Mouse (Mus musculus): ENCODE data around the gene Rad17. TPM values are rescaled to one million over a fixed set of nuclear protein-coding genes. Genes with fewer than 3 reads are reported as not detected.
A peak's percentile ranks its signal among the peaks of the same experiment; 100 is the strongest.

The Rad17 gene
- total and polyA plus RNA-seq, 2 experiments from 2014 or later, result 13.3 to 28.2 TPM

GRCm38 (mm10) chr13:100675936-100676635, 25.2 kb upstream of the Rad17 start:
- ATAC-seq, result no peak
- no peaks in the 10 kb centered on the region for H3K9me3 ChIP-seq (ENCODE audit: low read length)
- no peaks in the 10 kb centered on the region for H3K27me3 ChIP-seq (ENCODE audit: insufficient read depth, low read length)
- WGBS, result 90% methylated on average over 15 of the region's 15 CpGs
- H3K36me3 ChIP-seq (ENCODE audit: insufficient read depth), result no peaks in the 10 kb centered on the region
- H3K4me1 ChIP-seq (ENCODE audit: insufficient read depth), result no peaks in the 10 kb centered on the region
- DNase-seq, result no peak
- no peak overlapping the region for H3K9ac ChIP-seq
- no peak overlapping the region for H3K4me2 ChIP-seq (ENCODE audit: low read depth)
- H3K27ac ChIP-seq (ENCODE audit: low read depth, low read length), result no peak overlapping the region
- TF ChIP-seq CTCF (IDR thresholded peaks at IDR 0.05; ENCODE audit: low read depth), result no peak
- H3K4me3 ChIP-seq (ENCODE audit: low read depth, low read length), result no peak overlapping the region

DNA sequence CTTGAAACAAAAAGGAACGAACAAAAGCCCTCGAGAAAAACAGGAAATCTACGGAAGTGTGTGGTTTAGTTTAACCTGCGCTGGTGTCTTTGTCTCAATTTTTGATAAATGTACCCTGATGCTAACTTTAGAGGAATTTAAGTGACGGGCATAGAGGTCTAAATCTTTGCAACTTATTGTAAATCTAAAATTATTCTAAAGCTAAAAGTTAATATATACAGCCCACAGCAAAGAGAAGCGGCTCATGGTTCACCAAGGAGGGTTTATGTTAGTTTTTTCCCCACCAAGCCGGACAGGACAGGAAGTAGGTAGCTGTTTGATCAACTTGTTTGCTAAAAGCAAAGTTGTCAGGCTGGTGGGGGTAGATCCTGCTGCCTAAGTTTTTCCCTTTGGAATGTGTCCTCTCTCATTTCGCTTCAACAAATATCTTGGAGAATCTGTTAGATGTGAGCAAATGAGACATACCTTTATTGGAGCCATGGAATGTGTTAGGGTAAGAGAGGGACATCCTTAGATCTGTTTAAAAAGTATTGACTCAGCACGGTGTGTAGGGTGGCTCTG, 19.4 kb upstream of the Rad17 start:
- Histone ChIP-seq H3K27ac (ENCODE audit: low read depth, low read length) (no peak overlapping the region), H3K9me3 (ENCODE audit: low read length) (no peaks in the 10 kb centered on the region), H3K4me2 (ENCODE audit: low read depth) (peak overlapping the region; percentile 74), H3K4me1 (ENCODE audit: insufficient read depth) (peaks cover 3% of the 10 kb centered on the region; the same call in 1 of the 2 replicates), H3K9ac (0 out of 2 replicates have a peak overlapping the region, but pooled peaks have one; percentile 44), H3K27me3 (ENCODE audit: insufficient read depth, low read length) (peaks cover 4% of the 10 kb centered on the region; the same call in 1 of the 2 replicates), H3K4me3 (ENCODE audit: low read depth, low read length) (peak overlapping the region; percentile 45), H3K36me3 (ENCODE audit: insufficient read depth) (peaks cover 12% of the 10 kb centered on the region)
- no peak for TF ChIP-seq CTCF (IDR thresholded peaks at IDR 0.05; ENCODE audit: low read depth)
- ATAC-seq (no peak), DNase-seq (no peak)
- 65% methylated on average over 9 of the region's 9 CpGs for WGBS

GRCm38 (mm10) chr13:100669291-100670022, 18.6 kb upstream of the Rad17 start, which contains the start of gene Ccdc125:
Gene Ccdc125, plus strand, starts transcription at chr13:100669717.
- H3K27me3 ChIP-seq (ENCODE audit: insufficient read depth, low read length), result peaks cover 4% of the 10 kb centered on the region; the same call in 1 of the 2 replicates
- no peaks in the 10 kb centered on the region for H3K9me3 ChIP-seq (ENCODE audit: low read length)
- H3K9ac ChIP-seq, result peak within 1 kb of the TSS; percentile 44; the same call in 1 of the 2 replicates
- DNase-seq (peak; percentile 15), ATAC-seq (peak; percentile 53)
- peak within 1 kb of the TSS; percentile 74 for H3K4me2 ChIP-seq (ENCODE audit: low read depth)
- H3K4me3 ChIP-seq (ENCODE audit: low read depth, low read length), result peak within 1 kb of the TSS; percentile 45
- WGBS, result 2% methylated on average over 44 of the region's 44 CpGs
- peaks cover 3% of the 10 kb centered on the region; the same call in 1 of the 2 replicates for H3K4me1 ChIP-seq (ENCODE audit: insufficient read depth)
- no peak for TF ChIP-seq CTCF (IDR thresholded peaks at IDR 0.05; ENCODE audit: low read depth)
- H3K36me3 ChIP-seq (ENCODE audit: insufficient read depth), result peaks cover 12% of the 10 kb centered on the region
- H3K27ac ChIP-seq (ENCODE audit: low read depth, low read length), result no peak within 1 kb of the TSS

- DNase-seq (peak; percentile 80), ATAC-seq (peak; percentile 50)
- H3K27ac ChIP-seq (ENCODE audit: low read depth, low read length), result no peak overlapping the region
- no peak overlapping the region for H3K9ac ChIP-seq
- WGBS, result 48% methylated on average over 4 of the region's 4 CpGs
- no peak overlapping the region for H3K4me2 ChIP-seq (ENCODE audit: low read depth)
- H3K27me3 ChIP-seq (ENCODE audit: insufficient read depth, low read length), result no peaks in the 10 kb centered on the region
- H3K9me3 ChIP-seq (ENCODE audit: low read length), result no peaks in the 10 kb centered on the region
- H3K4me1 ChIP-seq (ENCODE audit: insufficient read depth), result no peaks in the 10 kb centered on the region
- peaks cover 3% of the 10 kb centered on the region for H3K36me3 ChIP-seq (ENCODE audit: insufficient read depth)
- TF ChIP-seq CTCF (IDR thresholded peaks at IDR 0.05; ENCODE audit: low read depth), result peak; percentile 92
- no peak overlapping the region for H3K4me3 ChIP-seq (ENCODE audit: low read depth, low read length)
These were observed 9.1 kb upstream of the Rad17 start for GRCm38 (mm10) chr13:100659864-100660456.

- no peak overlapping the region for H3K9ac ChIP-seq
- no peaks in the 10 kb centered on the region for H3K4me1 ChIP-seq (ENCODE audit: insufficient read depth)
- DNase-seq (no peak), ATAC-seq (no peak)
- H3K27me3 ChIP-seq (ENCODE audit: insufficient read depth, low read length), result no peaks in the 10 kb centered on the region
- H3K27ac ChIP-seq (ENCODE audit: low read depth, low read length), result no peak overlapping the region
- no peak overlapping the region for H3K4me3 ChIP-seq (ENCODE audit: low read depth, low read length)
- 91% methylated on average over 5 of the region's 5 CpGs for WGBS
- H3K9me3 ChIP-seq (ENCODE audit: low read length), result no peaks in the 10 kb centered on the region
- no peak for TF ChIP-seq CTCF (IDR thresholded peaks at IDR 0.05; ENCODE audit: low read depth)
- H3K4me2 ChIP-seq (ENCODE audit: low read depth), result no peak overlapping the region
- H3K36me3 ChIP-seq (ENCODE audit: insufficient read depth), result peaks cover 3% of the 10 kb centered on the region
These were observed 7.2 kb upstream of the Rad17 start for GRCm38 (mm10) chr13:100658091-100658490.

DNA sequence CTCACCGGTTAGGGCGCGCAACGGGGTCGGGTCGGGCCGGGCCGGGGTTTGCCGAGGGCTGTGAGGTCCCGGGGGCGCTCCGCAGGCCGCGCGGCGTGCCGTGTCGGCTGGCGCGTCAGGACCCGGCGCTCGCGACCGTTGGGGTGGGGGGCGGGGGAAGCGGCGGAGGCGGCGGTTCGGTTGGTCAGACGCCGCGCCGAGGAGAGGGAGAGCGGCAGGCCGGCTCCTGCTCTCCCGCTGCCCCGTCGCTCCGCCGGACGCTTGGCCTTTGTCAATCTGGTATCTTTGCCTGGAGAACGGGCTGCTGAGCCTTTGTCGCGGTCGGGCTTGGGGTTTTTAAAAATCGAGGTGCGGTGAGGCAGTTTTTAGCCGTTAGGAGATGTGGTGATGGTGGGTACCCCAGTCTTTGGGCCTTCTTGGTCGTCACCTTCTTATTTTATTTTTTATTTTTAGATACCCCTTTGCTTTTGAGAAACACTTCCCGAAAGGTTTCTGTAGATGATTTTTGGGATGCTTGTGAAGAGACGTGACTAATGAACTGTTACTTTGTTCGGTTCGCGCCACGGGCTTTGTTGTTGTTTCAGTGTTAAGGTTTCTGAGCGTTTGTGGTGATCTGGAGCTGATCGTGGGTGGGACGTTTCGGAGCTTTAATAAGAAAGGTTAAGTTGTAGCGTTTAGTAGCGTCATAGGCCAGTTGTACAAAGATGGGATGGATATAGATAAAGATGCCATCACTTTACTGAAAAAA, 762 bp upstream of the Rad17 start, which contains the start of gene Taf9:
Taf9 (plus strand) TSS at position 141 of the 748 bp plus-strand sequence.
- TF ChIP-seq CTCF (IDR thresholded peaks at IDR 0.05; ENCODE audit: low read depth), result no peak
- H3K36me3 ChIP-seq (ENCODE audit: insufficient read depth), result peaks cover 16% of the 10 kb centered on the region
- DNase-seq, result no peak
- no peaks in the 10 kb centered on the region for H3K27me3 ChIP-seq (ENCODE audit: insufficient read depth, low read length)
- under 1% methylated on average over 55 of the region's 63 CpGs for WGBS
- peak within 1 kb of the TSS; percentile 97 for H3K27ac ChIP-seq (ENCODE audit: low read depth, low read length)
- peak within 1 kb of the TSS; percentile 60 for H3K4me3 ChIP-seq (ENCODE audit: low read depth, low read length)
- H3K4me2 ChIP-seq (ENCODE audit: low read depth), result peak within 1 kb of the TSS; percentile 64
- H3K9me3 ChIP-seq (ENCODE audit: low read length), result no peaks in the 10 kb centered on the region
- peak; percentile 77 for ATAC-seq
- peaks cover 5% of the 10 kb centered on the region; the same call in 1 of the 2 replicates for H3K4me1 ChIP-seq (ENCODE audit: insufficient read depth)
- peak within 1 kb of the TSS; percentile 85 for H3K9ac ChIP-seq
